Mouse (Mus musculus): Measurements from ENCODE around the gene Pigb. TPM values are rescaled to one million over a fixed set of nuclear protein-coding genes. Genes with fewer than 3 reads are reported as not detected.

Gene Pigb
- polyA plus RNA-seq, 1 experiment, result 5.1 TPM

- Histone ChIP-seq H3K27me3 (ENCODE audit: control insufficient read depth, insufficient read depth, low read length) (no peaks in the 10 kb centered on the region), H3K4me1 (ENCODE audit: control insufficient read depth, insufficient read depth, low read length) (peaks cover 3% of the 10 kb centered on the region), H3K27ac (ENCODE audit: control insufficient read depth, insufficient read depth, low read depth, low read length) (no peak overlapping the region), H3K36me3 (ENCODE audit: control insufficient read depth, insufficient read depth, low read length) (peaks cover 1% of the 10 kb centered on the region; the same call in 1 of the 2 replicates), H3K4me3 (ENCODE audit: control insufficient read depth, low read depth, low read length) (no peak overlapping the region)
- TF ChIP-seq POLR2A (IDR thresholded peaks at IDR 0.05; ENCODE audit: control insufficient read depth, low read depth, low read length), result no peak
- no peak for TF ChIP-seq CTCF (IDR thresholded peaks at IDR 0.05; ENCODE audit: control insufficient read depth, insufficient read depth, insufficient replicate concordance, low read depth, low read length)
Measured at GRCm38 (mm10) chr9:73030443-73030842, 9.7 kb downstream of the Pigb start.

GRCm38 (mm10) chr9:73025818-73026636, 14.2 kb downstream of the Pigb start:
- Histone ChIP-seq H3K36me3 (ENCODE audit: control insufficient read depth, insufficient read depth, low read length) (no peaks in the 10 kb centered on the region), H3K4me1 (ENCODE audit: control insufficient read depth, insufficient read depth, low read length) (peaks cover 3% of the 10 kb centered on the region), H3K4me3 (ENCODE audit: control insufficient read depth, low read depth, low read length) (no peak overlapping the region), H3K27me3 (ENCODE audit: control insufficient read depth, insufficient read depth, low read length) (no peaks in the 10 kb centered on the region), H3K27ac (ENCODE audit: control insufficient read depth, insufficient read depth, low read depth, low read length) (peak overlapping the region; percentile 32)
- TF ChIP-seq POLR2A (IDR thresholded peaks at IDR 0.05; ENCODE audit: control insufficient read depth, low read depth, low read length) (no peak), CTCF (IDR thresholded peaks at IDR 0.05; ENCODE audit: control insufficient read depth, insufficient read depth, insufficient replicate concordance, low read depth, low read length) (no peak)

- TF ChIP-seq CTCF (IDR thresholded peaks at IDR 0.05; ENCODE audit: control insufficient read depth, insufficient read depth, insufficient replicate concordance, low read depth, low read length), result no peak
- no peak for TF ChIP-seq POLR2A (IDR thresholded peaks at IDR 0.05; ENCODE audit: control insufficient read depth, low read depth, low read length)
- Histone ChIP-seq H3K4me3 (ENCODE audit: control insufficient read depth, low read depth, low read length) (no peak overlapping the region), H3K4me1 (ENCODE audit: control insufficient read depth, insufficient read depth, low read length) (no peaks in the 10 kb centered on the region; the same call in 1 of the 2 replicates), H3K27me3 (ENCODE audit: control insufficient read depth, insufficient read depth, low read length) (no peaks in the 10 kb centered on the region), H3K36me3 (ENCODE audit: control insufficient read depth, insufficient read depth, low read length) (peaks cover 2% of the 10 kb centered on the region; the same call in 1 of the 2 replicates), H3K27ac (ENCODE audit: control insufficient read depth, insufficient read depth, low read depth, low read length) (no peak overlapping the region)
Measured at GRCm38 (mm10) chr9:73020566-73021097, 19.5 kb downstream of the Pigb start.

- H3K4me1 ChIP-seq (ENCODE audit: control insufficient read depth, insufficient read depth, low read length), result no peaks in the 10 kb centered on the region
- H3K27ac ChIP-seq (ENCODE audit: control insufficient read depth, insufficient read depth, low read depth, low read length), result no peak overlapping the region
- H3K27me3 ChIP-seq (ENCODE audit: control insufficient read depth, insufficient read depth, low read length), result no peaks in the 10 kb centered on the region
- H3K36me3 ChIP-seq (ENCODE audit: control insufficient read depth, insufficient read depth, low read length), result peaks cover 2% of the 10 kb centered on the region
- no peak overlapping the region for H3K4me3 ChIP-seq (ENCODE audit: control insufficient read depth, low read depth, low read length)
- TF ChIP-seq CTCF (IDR thresholded peaks at IDR 0.05; ENCODE audit: control insufficient read depth, insufficient read depth, insufficient replicate concordance, low read depth, low read length) (no peak), POLR2A (IDR thresholded peaks at IDR 0.05; ENCODE audit: control insufficient read depth, low read depth, low read length) (no peak)
Measured at GRCm38 (mm10) chr9:73019841-73020240, 20.3 kb downstream of the Pigb start.

DNA sequence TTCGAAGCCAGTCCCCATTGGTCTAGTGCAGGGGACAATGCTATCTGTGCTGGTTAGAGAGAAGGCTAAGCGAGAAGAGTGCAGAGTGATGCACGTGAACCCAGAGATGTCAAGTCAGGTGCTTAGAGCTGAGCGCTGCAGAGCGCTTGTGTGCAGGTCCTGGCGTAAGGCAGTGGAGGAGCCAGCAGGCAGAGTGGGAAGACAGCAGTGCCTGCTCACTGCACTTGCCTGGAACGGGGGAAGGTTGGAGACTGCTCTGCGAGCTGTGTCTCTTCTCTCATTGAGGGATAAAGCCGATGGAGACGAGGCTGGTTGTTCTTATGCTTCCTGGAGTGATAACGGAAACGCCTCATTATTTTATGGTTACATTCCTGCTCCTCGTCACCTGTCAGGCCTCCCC, 25.5 kb downstream of the Pigb start:
- no peak overlapping the region for H3K4me3 ChIP-seq (ENCODE audit: control insufficient read depth, low read depth, low read length)
- H3K4me1 ChIP-seq (ENCODE audit: control insufficient read depth, insufficient read depth, low read length), result no peaks in the 10 kb centered on the region
- H3K27ac ChIP-seq (ENCODE audit: control insufficient read depth, insufficient read depth, low read depth, low read length), result no peak overlapping the region
- no peaks in the 10 kb centered on the region; the same call in 1 of the 2 replicates for H3K36me3 ChIP-seq (ENCODE audit: control insufficient read depth, insufficient read depth, low read length)
- TF ChIP-seq POLR2A (IDR thresholded peaks at IDR 0.05; ENCODE audit: control insufficient read depth, low read depth, low read length), result no peak
- TF ChIP-seq CTCF (IDR thresholded peaks at IDR 0.05; ENCODE audit: control insufficient read depth, insufficient read depth, insufficient replicate concordance, low read depth, low read length), result no peak
- no peaks in the 10 kb centered on the region for H3K27me3 ChIP-seq (ENCODE audit: control insufficient read depth, insufficient read depth, low read length)

- H3K4me1 ChIP-seq (ENCODE audit: control insufficient read depth, insufficient read depth, low read length), result no peaks in the 10 kb centered on the region
- no peak overlapping the region for H3K4me3 ChIP-seq (ENCODE audit: control insufficient read depth, low read depth, low read length)
- no peaks in the 10 kb centered on the region for H3K27me3 ChIP-seq (ENCODE audit: control insufficient read depth, insufficient read depth, low read length)
- H3K36me3 ChIP-seq (ENCODE audit: control insufficient read depth, insufficient read depth, low read length), result no peaks in the 10 kb centered on the region; the same call in none of the 2 replicates
- no peak overlapping the region for H3K27ac ChIP-seq (ENCODE audit: control insufficient read depth, insufficient read depth, low read depth, low read length)
- TF ChIP-seq POLR2A (IDR thresholded peaks at IDR 0.05; ENCODE audit: control insufficient read depth, low read depth, low read length), result no peak
- TF ChIP-seq CTCF (IDR thresholded peaks at IDR 0.05; ENCODE audit: control insufficient read depth, insufficient read depth, insufficient replicate concordance, low read depth, low read length), result no peak
Measured at GRCm38 (mm10) chr9:73012629-73013028, 27.5 kb downstream of the Pigb start.

- Histone ChIP-seq H3K4me3 (ENCODE audit: control insufficient read depth, low read depth, low read length) (no peak overlapping the region), H3K27ac (ENCODE audit: control insufficient read depth, insufficient read depth, low read depth, low read length) (no peak overlapping the region), H3K27me3 (ENCODE audit: control insufficient read depth, insufficient read depth, low read length) (no peaks in the 10 kb centered on the region), H3K36me3 (ENCODE audit: control insufficient read depth, insufficient read depth, low read length) (no peaks in the 10 kb centered on the region; the same call in 1 of the 2 replicates), H3K4me1 (ENCODE audit: control insufficient read depth, insufficient read depth, low read length) (no peaks in the 10 kb centered on the region)
- no peak for TF ChIP-seq POLR2A (IDR thresholded peaks at IDR 0.05; ENCODE audit: control insufficient read depth, low read depth, low read length)
- TF ChIP-seq CTCF (IDR thresholded peaks at IDR 0.05; ENCODE audit: control insufficient read depth, insufficient read depth, insufficient replicate concordance, low read depth, low read length), result no peak
Measured at GRCm38 (mm10) chr9:73008384-73008783, 31.8 kb downstream of the Pigb start.
